Mouse (Mus musculus): ENCODE measurements around the gene Chsy1.

GRCm38 (mm10) chr7:66104531-66104930 lies 4.8 kb upstream of the Chsy1 start:
- TF ChIP-seq CTCF (IDR thresholded peaks at IDR 0.05; ENCODE audit: control insufficient read depth, insufficient read depth, insufficient replicate concordance, low read depth, low read length), result no peak
- TF ChIP-seq POLR2A (IDR thresholded peaks at IDR 0.05; ENCODE audit: control insufficient read depth, low read depth, low read length), result no peak

Measured in testis, adult 2 months (tissue).